Mouse (Mus musculus): ENCODE data around the gene Cttnbp2.

Cttnbp2 gene

DNA sequence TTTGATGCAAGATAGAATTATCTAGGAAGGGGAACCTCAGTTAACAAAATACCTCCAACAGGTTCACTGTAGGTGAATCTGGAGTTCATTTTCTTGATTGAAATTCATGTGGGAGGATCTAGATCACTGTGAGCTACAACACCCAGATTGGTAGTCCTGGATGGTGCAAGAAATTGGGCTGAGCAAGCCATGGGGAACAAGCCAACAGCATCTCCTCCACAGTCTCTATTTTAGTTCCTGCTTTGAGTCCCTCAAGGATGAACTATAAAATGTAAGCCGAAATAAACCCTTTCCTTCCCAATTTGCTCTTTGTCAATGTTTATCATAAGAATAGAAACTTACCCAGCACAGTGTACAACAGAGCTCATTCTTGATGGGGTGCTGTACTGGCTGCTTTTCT, 191.7 kb downstream of the Cttnbp2 start:
- DNase-seq (ENCODE audit: low spot score in 2 of 2), result no peak
